Mouse (Mus musculus) testis, adult 2 months (tissue): Measurements from ENCODE around the gene Spn.

Experiments used
- CTCF ChIP-seq: fragments of 200-500 bp; IDR thresholded peaks from 2 replicates; pipeline ENCODE4 v1.5.1; 2012; ENCODE audit warnings: low read depth, mild to moderate bottlenecking, inconsistent platforms, low read length, moderate library complexity; ENCODE audit not compliant: control insufficient read depth, insufficient read depth, insufficient replicate concordance
- POLR2A ChIP-seq: fragments of 200-500 bp; IDR thresholded peaks from 2 replicates; pipeline ENCODE4 v1.6.1; 2012; ENCODE audit warnings: low read depth, mild to moderate bottlenecking, inconsistent platforms, low read length, moderate library complexity; ENCODE audit not compliant: control insufficient read depth

GRCm38 (mm10) chr7:127129638-127130037, 8.0 kb downstream of the Spn start:
- TF ChIP-seq CTCF (0 out of 2 replicates have a peak, but pooled peaks have one; percentile 28), POLR2A (no peak)
